Mouse (Mus musculus) MEL (cell line): Measurements from ENCODE around the gene Medag. TPM values are rescaled to one million over a fixed set of nuclear protein-coding genes. Genes with fewer than 3 reads are reported as not detected.

Source experiments
- DNase-seq: peaks from one replicate; pipeline ENCODE4 v3.0.0; 2011; ENCODE audit warnings: low read depth, low spot score
- H3K27ac ChIP-seq: 2 replicates; pipeline ENCODE4 v1.5.1; 2012; ENCODE audit warnings: low read depth, mild to moderate bottlenecking, control low read depth, low read length, moderate library complexity; ENCODE audit not compliant: control insufficient read depth
- H3K27me3 ChIP-seq, 2 experiments: fragments of 150-350 bp in 1 of 2; sonication (generic) in 1 of 2; 2 replicates each; pipeline ENCODE4 v1.6.1; 2012; ENCODE audit warnings: low read length in 2 of 2, mild to moderate bottlenecking in 2 of 2, improper control_type of control experiment in 1 of 2, moderate library complexity in 1 of 2; ENCODE audit not compliant: insufficient read depth in 2 of 2, control insufficient read depth in 1 of 2
- H3K36me3 ChIP-seq, 2 experiments: 2 replicates each; pipeline ENCODE4 v1.6.1; 2012 to 2014; ENCODE audit warnings: low read length in 2 of 2, improper control_type of control experiment in 1 of 2, inconsistent platforms in 1 of 2, mild to moderate bottlenecking in 1 of 2; ENCODE audit not compliant: insufficient read depth in 2 of 2, control insufficient read depth in 1 of 2
- H3K4me1 ChIP-seq, 2 experiments: fragments of 150-350 bp in 1 of 2; sonication (generic) in 1 of 2; 2 replicates each; pipeline ENCODE4 v1.6.1; 2012; ENCODE audit warnings: low read length in 2 of 2, improper control_type of control experiment in 1 of 2, mild to moderate bottlenecking in 1 of 2; ENCODE audit not compliant: insufficient read depth in 2 of 2, control insufficient read depth in 1 of 2
- H3K4me3 ChIP-seq, 2 experiments: fragments of 150-350 bp in 1 of 2; sonication (generic) in 1 of 2; 2 replicates each; pipeline ENCODE4 v1.5.1; 2012; ENCODE audit warnings: low read depth in 2 of 2, low read length in 2 of 2, mild to moderate bottlenecking in 2 of 2, moderate library complexity in 2 of 2, control low read depth in 1 of 2, improper control_type of control experiment in 1 of 2; ENCODE audit not compliant: control insufficient read depth in 1 of 2, insufficient read depth in 1 of 2
- H3K79me2 ChIP-seq: 2 replicates; pipeline ENCODE4 v1.6.1; 2012; ENCODE audit warnings: mild to moderate bottlenecking, low read length, moderate library complexity; ENCODE audit not compliant: control insufficient read depth, poor library complexity, insufficient read depth
- H3K9ac ChIP-seq: 2 replicates; pipeline ENCODE4 v1.6.1; 2012; ENCODE audit warnings: low read depth, mild to moderate bottlenecking, control low read depth, low read length, moderate library complexity; ENCODE audit not compliant: control insufficient read depth, poor library complexity, severe bottlenecking
- H3K9me3 ChIP-seq: fragments of 150-350 bp; sonication (generic); replicated peaks from 2 replicates; pipeline ENCODE4 v1.6.1; 2012; ENCODE audit warnings: mild to moderate bottlenecking, low read length, improper control_type of control experiment, moderate library complexity; ENCODE audit not compliant: insufficient read depth
- CHD2 ChIP-seq: IDR thresholded peaks from 2 replicates; pipeline ENCODE4 v1.6.1; 2011; ENCODE audit warnings: low read length, improper control_type of control experiment
- CTCF ChIP-seq, 3 experiments: IDR thresholded peaks in 2 of 3; conservative IDR thresholded peaks in 1 of 3; 2 replicates each; pipeline ENCODE4 v1.5.1; 2011 to 2012; ENCODE audit warnings: low read length in 3 of 3, low read depth in 2 of 3, mild to moderate bottlenecking in 2 of 3, improper control_type of control experiment in 1 of 3, inconsistent platforms in 1 of 3, mixed read lengths in 1 of 3, moderate library complexity in 1 of 3; ENCODE audit not compliant: control insufficient read depth in 1 of 3, insufficient read depth in 1 of 3, poor library complexity in 1 of 3, severe bottlenecking in 1 of 3
- EP300 ChIP-seq, 2 experiments: IDR thresholded peaks; 2 replicates each; pipeline ENCODE4 v1.6.1; 2011; ENCODE audit warnings: improper control_type of control experiment in 2 of 2, low read length in 2 of 2, low read depth in 1 of 2, mild to moderate bottlenecking in 1 of 2
- ETS1 ChIP-seq: IDR thresholded peaks from 2 replicates; pipeline ENCODE4 v1.6.1; 2012; ENCODE audit warnings: low read depth, mild to moderate bottlenecking, inconsistent platforms, low read length, improper control_type of control experiment, moderate library complexity
- GATA1 ChIP-seq: IDR thresholded peaks from 2 replicates; pipeline ENCODE4 v1.6.1; 2011; ENCODE audit warnings: low read depth, low read length, improper control_type of control experiment
- KAT2A ChIP-seq: conservative IDR thresholded peaks from 2 replicates; pipeline ENCODE4 v1.6.1; 2012; ENCODE audit warnings: low read depth, low read length, improper control_type of control experiment, inconsistent platforms
- MAFK ChIP-seq: IDR thresholded peaks from 2 replicates; pipeline ENCODE4 v1.6.1; 2011; ENCODE audit warnings: low read depth, mild to moderate bottlenecking, low read length, improper control_type of control experiment, borderline replicate concordance
- MAX ChIP-seq: IDR thresholded peaks from 2 replicates; pipeline ENCODE4 v1.6.1; 2011; ENCODE audit warnings: low read length, improper control_type of control experiment
- MEF2A ChIP-seq: IDR thresholded peaks from 2 replicates; pipeline ENCODE4 v1.6.1; 2014; ENCODE audit warnings: low read depth, mild to moderate bottlenecking, inconsistent platforms, low read length, improper control_type of control experiment; ENCODE audit not compliant: poor library complexity, insufficient replicate concordance, severe bottlenecking; ENCODE audit errors: extremely low read depth
- MXI1 ChIP-seq: IDR thresholded peaks from 2 replicates; pipeline ENCODE4 v1.6.1; 2011; ENCODE audit warnings: mild to moderate bottlenecking, low read depth, low read length, improper control_type of control experiment
- MYB ChIP-seq: IDR thresholded peaks from 2 replicates; pipeline ENCODE4 v1.6.1; 2011; ENCODE audit warnings: mild to moderate bottlenecking, low read depth, low read length, improper control_type of control experiment
- NELFE ChIP-seq: IDR thresholded peaks from 2 replicates; pipeline ENCODE4 v1.6.1; 2011; ENCODE audit warnings: low read depth, low read length, improper control_type of control experiment
- POLR2A ChIP-seq, 2 experiments: IDR thresholded peaks; 2 replicates each; pipeline ENCODE4 v1.6.1; 2011 to 2012; ENCODE audit warnings: low read length in 2 of 2, mild to moderate bottlenecking in 2 of 2, control low read depth in 1 of 2, improper control_type of control experiment in 1 of 2, low read depth in 1 of 2, moderate library complexity in 1 of 2; ENCODE audit not compliant: control insufficient read depth in 1 of 2, insufficient read depth in 1 of 2, poor library complexity in 1 of 2
- POLR2AphosphoS5 ChIP-seq: IDR thresholded peaks from 2 replicates; pipeline ENCODE4 v1.6.1; 2012; ENCODE audit warnings: low read depth, borderline replicate concordance, mild to moderate bottlenecking, inconsistent platforms, low read length, moderate library complexity, mixed read lengths
- RAD21 ChIP-seq: IDR thresholded peaks from 2 replicates; pipeline ENCODE4 v1.6.1; 2011; ENCODE audit warnings: mild to moderate bottlenecking, low read depth, low read length, improper control_type of control experiment
- TAL1 ChIP-seq: IDR thresholded peaks from 2 replicates; pipeline ENCODE4 v1.6.1; 2012; ENCODE audit warnings: mild to moderate bottlenecking, inconsistent platforms, low read length, moderate library complexity, mixed read lengths
- UBTF ChIP-seq: IDR thresholded peaks from 2 replicates; pipeline ENCODE4 v1.6.1; 2012; ENCODE audit warnings: low read depth, mild to moderate bottlenecking, inconsistent platforms, low read length, improper control_type of control experiment, moderate library complexity, borderline replicate concordance; ENCODE audit not compliant: insufficient read depth
- ZC3H11A ChIP-seq: IDR thresholded peaks from 2 replicates; pipeline ENCODE4 v1.6.1; 2012; ENCODE audit warnings: low read depth, mild to moderate bottlenecking, inconsistent platforms, low read length, improper control_type of control experiment
- ZKSCAN1 ChIP-seq: IDR thresholded peaks from 2 replicates; pipeline ENCODE4 v1.6.1; 2012; ENCODE audit warnings: low read depth, mild to moderate bottlenecking, inconsistent platforms, low read length, improper control_type of control experiment, moderate library complexity
- ZMIZ1 ChIP-seq: IDR thresholded peaks from 2 replicates; pipeline ENCODE4 v1.6.1; 2012; ENCODE audit warnings: low read depth, mild to moderate bottlenecking, inconsistent platforms, low read length, improper control_type of control experiment, moderate library complexity
- polyA plus RNA-seq, 2 experiments: library from polyadenylated mRNA; stranded (reverse) in 1 of 2; unstranded in 1 of 2; fragments of >175 nt in 1 of 2; fragments of >200 nt in 1 of 2; gene quantifications; 2 replicates each; pipeline versions ENCODE4 v1.2.1 to v1.2.4; 2012; ENCODE audit warnings: low replicate concordance in 2 of 2, low read depth in 1 of 2; ENCODE audit not compliant: insufficient read length in 2 of 2, insufficient read depth in 1 of 2, missing spikeins in 1 of 2
- total RNA-seq: library from RNA; depleted of rRNA; stranded (reverse); fragments of 300-350 nt; gene quantifications from 2 replicates; pipeline ENCODE4 v1.2.3, GENCODE M21; 2012

Medag gene
- total and polyA plus RNA-seq, 3 experiments: not detected

- no peak overlapping the region for H3K9ac ChIP-seq
- no peak for DNase-seq
- peaks cover 11 to 16% of the 10 kb centered on the region in 2 experiments for H3K4me1 ChIP-seq
- H3K36me3 ChIP-seq: peaks cover 0 to 16% of the 10 kb centered on the region in 2 experiments; a peak in 2 of 4 replicates
- no peak overlapping the region for H3K4me3 ChIP-seq
- H3K27me3 ChIP-seq: no peaks in the 10 kb centered on the region
- no peak overlapping the region for H3K27ac ChIP-seq
- no peaks in the 10 kb centered on the region for H3K79me2 ChIP-seq
- H3K9me3 ChIP-seq: no peaks in the 10 kb centered on the region
- no peak for TF ChIP-seq ZMIZ1
- TF ChIP-seq MXI1: no peak
- TF ChIP-seq MEF2A: no peak
- TF ChIP-seq UBTF: no peak
- no peak for TF ChIP-seq GATA1
- TF ChIP-seq MAX: no peak
- no peak for TF ChIP-seq RAD21
- TF ChIP-seq, all 39 proteins: peak for 0
These were observed 28.6 kb downstream of the Medag start for GRCm38 (mm10) chr5:149440180-149440573.

- Histone ChIP-seq H3K9me3 (no peaks in the 10 kb centered on the region), H3K4me1 (peaks cover 4 to 5% of the 10 kb centered on the region in 2 experiments; a peak in 3 of 4 replicates), H3K36me3 (peaks cover 0 to 4% of the 10 kb centered on the region in 2 experiments; a peak in 2 of 4 replicates), H3K27me3 (no peaks in the 10 kb centered on the region), H3K9ac (no peak overlapping the region), H3K4me3 (no peak overlapping the region), H3K79me2 (no peaks in the 10 kb centered on the region), H3K27ac (no peak overlapping the region)
- TF ChIP-seq RAD21 (no peak), POLR2A (IDR thresholded peaks at IDR 0.05; ENCODE audit: control insufficient read depth in 1 of 2, insufficient read depth in 1 of 2, low read depth in 1 of 2, low read length in 2 of 2, poor library complexity in 1 of 2) (no peak), NELFE (no peak), MYB (no peak), ZKSCAN1 (no peak), POLR2AphosphoS5 (no peak), KAT2A (no peak), ZC3H11A (no peak), MAFK (no peak), CTCF (IDR thresholded peaks at IDR 0.05 in 2 of 3, conservative IDR thresholded peaks at IDR 0.05 in 1 of 3; ENCODE audit: control insufficient read depth in 1 of 3, insufficient read depth in 1 of 3, low read depth in 2 of 3, low read length in 3 of 3, poor library complexity in 1 of 3, severe bottlenecking in 1 of 3) (no peak), ETS1 (no peak), TAL1 (no peak), EP300 (IDR thresholded peaks at IDR 0.05; ENCODE audit: low read depth in 1 of 2, low read length in 2 of 2) (no peak), CHD2 (no peak), UBTF (no peak)
- no peak for DNase-seq
These were observed 30.2 kb downstream of the Medag start for GRCm38 (mm10) chr5:149441646-149442276.
